Mouse (Mus musculus): ENCODE measurements at regions not wholly inside any gene's neighbourhood (a gene's known extent, or its start where the extent isn't known, plus 50 kb on each side); places are given as distances from the start of the nearest gene placed in this dataset.

DNA sequence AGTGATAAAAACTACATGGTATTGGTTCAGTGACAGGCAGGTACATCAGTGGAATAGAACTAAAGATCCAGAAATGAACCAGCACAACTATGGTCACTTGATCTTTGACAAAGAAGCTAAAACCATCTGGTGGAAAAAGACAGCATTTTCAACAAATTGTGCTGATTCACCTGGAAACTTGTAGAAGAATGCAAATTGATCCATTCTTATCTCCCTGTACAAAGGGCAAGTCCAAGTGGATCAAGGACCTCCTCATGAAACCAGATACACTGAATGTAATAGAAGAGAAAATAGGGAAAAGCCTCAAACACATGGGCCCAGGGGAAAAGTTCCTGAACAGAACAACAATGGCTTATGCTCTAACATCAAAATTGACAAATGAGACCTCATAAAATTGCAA lies 194.8 kb upstream of the Mgat4c start:
- ATAC-seq (ENCODE audit: low FRiP score, low TSS enrichment), result no peak
- H3K9me3 ChIP-seq (ENCODE audit: control insufficient read depth, low read length), result no peaks in the 10 kb centered on the region

GRCm38 (mm10) chr10:101490418-101491055 lies 190.8 kb upstream of the Mgat4c start:
- no peak overlapping the region for H3K4me2 ChIP-seq (replicated peaks; ENCODE audit: low read depth)
- no peak overlapping the region for H3K4me3 ChIP-seq (ENCODE audit: low read depth, low read length)
- no peak overlapping the region for H3K27ac ChIP-seq (replicated peaks)
- 27% methylated on average over 1 of the region's 1 CpGs for WGBS
- H3K36me3 ChIP-seq (ENCODE audit: control insufficient read depth, insufficient read depth, low read length), result no peaks in the 10 kb centered on the region
- H3K9ac ChIP-seq (ENCODE audit: low read length), result no peak overlapping the region
- H3K27me3 ChIP-seq (ENCODE audit: control insufficient read depth, insufficient read depth, low read length), result no peaks in the 10 kb centered on the region
- no peaks in the 10 kb centered on the region for H3K4me1 ChIP-seq (replicated peaks; ENCODE audit: control insufficient read depth, insufficient read depth)
- peak; percentile 16 for DNase-seq (ENCODE audit: low spot score)
- TF ChIP-seq EP300 (optimal IDR thresholded peaks at IDR 0.05) (no peak), CTCF (IDR thresholded peaks at IDR 0.05; ENCODE audit: low read depth) (no peak)
- H3K9me3 ChIP-seq (ENCODE audit: control insufficient read depth, low read length), result no peaks in the 10 kb centered on the region
- ATAC-seq (ENCODE audit: low FRiP score, low TSS enrichment), result peak; percentile 57; the same call in 1 of the 2 replicates

More for the DNA sequence above, 194.8 kb upstream of the Mgat4c start:
- H3K27ac ChIP-seq (replicated peaks), result no peak overlapping the region
- no peaks in the 10 kb centered on the region for H3K27me3 ChIP-seq (ENCODE audit: control insufficient read depth, insufficient read depth, low read length)
- no peaks in the 10 kb centered on the region for H3K4me1 ChIP-seq (replicated peaks; ENCODE audit: control insufficient read depth, insufficient read depth)
- no peak overlapping the region for H3K4me2 ChIP-seq (replicated peaks; ENCODE audit: low read depth)
- TF ChIP-seq EP300 (optimal IDR thresholded peaks at IDR 0.05), result no peak
- no peak for TF ChIP-seq CTCF (IDR thresholded peaks at IDR 0.05; ENCODE audit: low read depth)
- no peaks in the 10 kb centered on the region for H3K36me3 ChIP-seq (ENCODE audit: control insufficient read depth, insufficient read depth, low read length)
- no peak overlapping the region for H3K4me3 ChIP-seq (ENCODE audit: low read depth, low read length)
- DNase-seq (ENCODE audit: low spot score), result no peak
- H3K9ac ChIP-seq (ENCODE audit: low read length), result no peak overlapping the region

GRCm38 (mm10) chr10:101515087-101515486 lies 166.2 kb upstream of the Mgat4c start:
- H3K27ac ChIP-seq (replicated peaks), result no peak overlapping the region

DNA sequence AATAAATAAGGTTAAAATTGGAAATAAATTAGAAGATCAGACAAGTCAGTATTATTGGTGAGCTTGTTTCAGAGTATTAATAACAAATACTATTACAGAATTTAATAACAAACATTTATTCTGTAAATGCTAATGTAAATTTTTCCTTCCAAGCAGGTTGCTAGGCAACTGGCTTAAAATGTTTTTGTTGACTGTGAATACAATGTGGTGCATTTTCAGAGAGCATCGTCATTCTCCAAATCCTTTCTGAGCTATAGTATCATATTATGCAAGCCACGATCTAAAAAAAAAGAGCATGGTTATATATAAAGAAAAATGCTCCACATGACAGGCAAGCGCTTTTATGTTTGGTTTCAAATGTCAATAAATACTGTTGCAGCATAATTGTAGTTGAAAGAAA lies 164.4 kb upstream of the Mgat4c start:
- 73% methylated on average over 3 of the region's 3 CpGs for WGBS
- Histone ChIP-seq H3K36me3 (ENCODE audit: control insufficient read depth, insufficient read depth, low read length) (no peaks in the 10 kb centered on the region), H3K4me2 (replicated peaks; ENCODE audit: low read depth) (no peak overlapping the region), H3K4me1 (replicated peaks; ENCODE audit: control insufficient read depth, insufficient read depth) (no peaks in the 10 kb centered on the region), H3K27ac (replicated peaks) (no peak overlapping the region), H3K4me3 (ENCODE audit: low read depth, low read length) (no peak overlapping the region), H3K9ac (ENCODE audit: low read length) (no peak overlapping the region), H3K9me3 (ENCODE audit: control insufficient read depth, low read length) (no peaks in the 10 kb centered on the region), H3K27me3 (ENCODE audit: control insufficient read depth, insufficient read depth, low read length) (no peaks in the 10 kb centered on the region)
- DNase-seq (ENCODE audit: low spot score) (no peak), ATAC-seq (ENCODE audit: low FRiP score, low TSS enrichment) (no peak)
- no peak for TF ChIP-seq EP300 (optimal IDR thresholded peaks at IDR 0.05)
- TF ChIP-seq CTCF (IDR thresholded peaks at IDR 0.05; ENCODE audit: low read depth), result no peak

More at GRCm38 (mm10) chr10:101515087-101515486, 166.2 kb upstream of the Mgat4c start:
- ATAC-seq (ENCODE audit: low FRiP score, low TSS enrichment), result no peak
- Histone ChIP-seq H3K9me3 (ENCODE audit: control insufficient read depth, low read length) (no peaks in the 10 kb centered on the region), H3K4me3 (ENCODE audit: low read depth, low read length) (no peak overlapping the region), H3K4me2 (replicated peaks; ENCODE audit: low read depth) (no peak overlapping the region), H3K27me3 (ENCODE audit: control insufficient read depth, insufficient read depth, low read length) (no peaks in the 10 kb centered on the region), H3K36me3 (ENCODE audit: control insufficient read depth, insufficient read depth, low read length) (no peaks in the 10 kb centered on the region), H3K9ac (ENCODE audit: low read length) (no peak overlapping the region), H3K4me1 (replicated peaks; ENCODE audit: control insufficient read depth, insufficient read depth) (no peaks in the 10 kb centered on the region)
- 83% methylated on average over 3 of the region's 3 CpGs for WGBS
- TF ChIP-seq CTCF (IDR thresholded peaks at IDR 0.05; ENCODE audit: low read depth) (no peak), EP300 (optimal IDR thresholded peaks at IDR 0.05) (no peak)
- no peak for DNase-seq (ENCODE audit: low spot score)

DNA sequence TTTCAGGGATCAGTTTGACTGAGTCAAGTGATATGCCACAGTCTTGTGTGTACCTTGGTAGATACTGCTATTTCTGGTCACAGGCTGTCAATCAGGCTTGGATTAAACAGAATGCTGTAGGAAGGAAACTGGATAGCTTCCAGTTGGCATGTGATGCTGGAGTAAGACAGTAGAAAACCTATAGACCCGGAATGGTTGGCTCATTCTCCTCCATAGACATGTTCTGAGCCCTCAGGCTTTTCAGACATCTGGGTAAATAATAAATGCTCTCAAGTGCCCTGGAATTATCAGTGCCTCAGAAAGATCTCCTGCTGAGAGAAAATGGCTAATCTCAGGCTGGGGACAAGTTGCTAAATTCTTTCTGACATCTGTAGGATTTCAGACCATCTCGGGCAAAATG lies 149.0 kb upstream of the Mgat4c start:
- H3K9ac ChIP-seq (ENCODE audit: low read length), result no peak overlapping the region
- 72% methylated on average over 2 of the region's 2 CpGs for WGBS
- H3K27ac ChIP-seq (replicated peaks), result no peak overlapping the region
- no peaks in the 10 kb centered on the region for H3K9me3 ChIP-seq (ENCODE audit: control insufficient read depth, low read length)
- DNase-seq (ENCODE audit: low spot score) (no peak), ATAC-seq (ENCODE audit: low FRiP score, low TSS enrichment) (no peak)
- H3K4me1 ChIP-seq (replicated peaks; ENCODE audit: control insufficient read depth, insufficient read depth), result no peaks in the 10 kb centered on the region
- H3K4me3 ChIP-seq (ENCODE audit: low read depth, low read length), result no peak overlapping the region
- no peak for TF ChIP-seq EP300 (optimal IDR thresholded peaks at IDR 0.05)
- no peak for TF ChIP-seq CTCF (IDR thresholded peaks at IDR 0.05; ENCODE audit: low read depth)
- H3K4me2 ChIP-seq (replicated peaks; ENCODE audit: low read depth), result no peak overlapping the region
- H3K27me3 ChIP-seq (ENCODE audit: control insufficient read depth, insufficient read depth, low read length), result no peaks in the 10 kb centered on the region
- no peaks in the 10 kb centered on the region for H3K36me3 ChIP-seq (ENCODE audit: control insufficient read depth, insufficient read depth, low read length)

DNA sequence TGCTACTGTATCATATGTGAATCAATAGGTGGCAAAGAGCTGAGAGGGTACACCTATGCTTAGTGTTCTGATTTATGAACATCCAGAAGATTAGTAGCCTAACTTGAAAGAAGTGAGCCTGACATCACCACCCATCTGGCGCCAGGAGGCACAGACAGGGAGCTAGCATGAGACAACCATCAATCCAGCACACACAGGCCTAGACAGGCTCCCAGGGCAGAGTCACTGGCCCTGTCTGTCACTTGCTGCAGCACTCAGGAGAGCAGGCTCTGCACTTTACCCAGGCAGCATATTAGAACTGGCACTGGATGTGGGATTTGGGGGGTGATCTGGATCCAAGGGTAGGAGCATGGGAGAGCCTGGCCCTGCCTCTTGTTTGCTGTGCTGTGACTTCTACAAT lies 137.1 kb upstream of the Mgat4c start:
- DNase-seq (ENCODE audit: low spot score) (no peak), ATAC-seq (ENCODE audit: low FRiP score, low TSS enrichment) (peak; percentile 54; the same call in 1 of the 2 replicates)
- H3K36me3 ChIP-seq (ENCODE audit: control insufficient read depth, insufficient read depth, low read length), result no peaks in the 10 kb centered on the region
- no peak overlapping the region for H3K4me3 ChIP-seq (ENCODE audit: low read depth, low read length)
- H3K4me2 ChIP-seq (replicated peaks; ENCODE audit: low read depth), result no peak overlapping the region
- H3K9ac ChIP-seq (ENCODE audit: low read length), result no peak overlapping the region
- 29% methylated on average over 1 of the region's 1 CpGs for WGBS
- no peaks in the 10 kb centered on the region for H3K4me1 ChIP-seq (replicated peaks; ENCODE audit: control insufficient read depth, insufficient read depth)
- no peaks in the 10 kb centered on the region for H3K9me3 ChIP-seq (ENCODE audit: control insufficient read depth, low read length)
- no peak for TF ChIP-seq CTCF (IDR thresholded peaks at IDR 0.05; ENCODE audit: low read depth)
- no peak for TF ChIP-seq EP300 (optimal IDR thresholded peaks at IDR 0.05)
- no peaks in the 10 kb centered on the region for H3K27me3 ChIP-seq (ENCODE audit: control insufficient read depth, insufficient read depth, low read length)
- no peak overlapping the region for H3K27ac ChIP-seq (replicated peaks)

All from stomach, postnatal 0 days (tissue).